34 mouse cellular contexts compared by ENCODE assay signal in genomic region chr7:34250738-34251137, GRCm38 (mm10). TPM values are rescaled to one million over a fixed set of nuclear protein-coding genes. Genes with fewer than 3 reads are reported as not detected.
A peak's percentile ranks its signal among the peaks of the same experiment; 100 is the strongest.
DNase-seq lines count a peak whose midpoint lies in the region; ATAC-seq and TF ChIP-seq lines count a peak whose summit lies in the region.
"Had no signal": no experiment of that assay in that cellular context is flagged by ENCODE, and none has a peak within 500 bp of the region (broad histone marks: within the 10 kb centered on the region; RNA-seq: fewer than 3 reads in every experiment).

Gene Gm6096, plus strand, starts transcription at chr7:34251038.

- WGBS in embryonic facial prominence, embryonic 14.5 days: 93% methylated on average over 7 of the region's 7 CpGs
- 94% methylated on average over 7 of the region's 7 CpGs for WGBS in embryonic facial prominence, embryonic 10.5 days
- WGBS in forebrain, postnatal 0 days: 95% methylated on average over 7 of the region's 7 CpGs
- 95% methylated on average over 7 of the region's 7 CpGs for WGBS in forebrain, embryonic 11.5 days
- 95% methylated on average over 7 of the region's 7 CpGs for WGBS in hindbrain, embryonic 15.5 days
- 95% methylated on average over 7 of the region's 7 CpGs for WGBS in hindbrain, embryonic 11.5 days

- no peaks in the 10 kb centered on the region for H3K27me3 ChIP-seq in embryonic facial prominence, embryonic 14.5 days (replicated peaks; ENCODE audit: control insufficient read depth, insufficient read depth, low read length)
- H3K27me3 ChIP-seq in embryonic facial prominence, embryonic 10.5 days (replicated peaks; ENCODE audit: low read depth, poor library complexity, severe bottlenecking): no peaks in the 10 kb centered on the region
- no peaks in the 10 kb centered on the region for H3K27me3 ChIP-seq in forebrain, postnatal 0 days (ENCODE audit: insufficient read depth, low read length)
- H3K27me3 ChIP-seq in forebrain, embryonic 11.5 days (ENCODE audit: control insufficient read depth, insufficient read depth, low read length): no peaks in the 10 kb centered on the region
- H3K27me3 ChIP-seq in hindbrain, embryonic 15.5 days: no peaks in the 10 kb centered on the region
- H3K27me3 ChIP-seq in hindbrain, embryonic 11.5 days (ENCODE audit: control insufficient read depth, insufficient read depth, low read length): no peaks in the 10 kb centered on the region
- H3K27me3 ChIP-seq in Patski: no peaks in the 10 kb centered on the region
- H3K27me3 ChIP-seq: CH12.LX; embryonic facial prominence, embryonic 12.5 days; heart, embryonic 12.5 days; heart, embryonic 15.5 days had no signal

- H3K9me3 ChIP-seq in embryonic facial prominence, embryonic 14.5 days (ENCODE audit: control insufficient read depth, low read length): no peaks in the 10 kb centered on the region
- H3K9me3 ChIP-seq in embryonic facial prominence, embryonic 10.5 days: no peaks in the 10 kb centered on the region
- H3K9me3 ChIP-seq in forebrain, postnatal 0 days (ENCODE audit: low read length): no peaks in the 10 kb centered on the region
- H3K9me3 ChIP-seq in forebrain, embryonic 11.5 days (ENCODE audit: control insufficient read depth, low read length): no peaks in the 10 kb centered on the region
- H3K9me3 ChIP-seq in hindbrain, embryonic 15.5 days: no peaks in the 10 kb centered on the region
- no peaks in the 10 kb centered on the region for H3K9me3 ChIP-seq in hindbrain, embryonic 11.5 days (ENCODE audit: control insufficient read depth, low read length)
- H3K9me3 ChIP-seq: embryonic facial prominence, embryonic 12.5 days; G1E; heart, embryonic 12.5 days; heart, embryonic 15.5 days; hindbrain, embryonic 10.5 days had no signal

- no peak for DNase-seq in embryonic facial prominence, embryonic 14.5 days (ENCODE audit: low spot score)
- DNase-seq in embryonic facial prominence, embryonic 10.5 days (ENCODE audit: low spot score): no peak
- DNase-seq in forebrain, postnatal 0 days: no peak
- no peak for DNase-seq in forebrain, embryonic 11.5 days (ENCODE audit: low spot score)
- no peak for DNase-seq in hindbrain, embryonic 11.5 days (ENCODE audit: low spot score)
- no peak for DNase-seq in Patski (ENCODE audit: low read depth, low spot score)
- DNase-seq: adrenal gland, adult 2 months; adrenal gland, postnatal 14 days; B cell, adult 2 months; cerebellum, adult 11 months; cerebellum, adult 8-10 months; cerebellum, postnatal 10 days; cerebellum, postnatal 36 days; gastrocnemius, postnatal 10 days; gastrocnemius, postnatal 36 days; heart, postnatal 10 days; heart, postnatal 36 days; kidney, adult 18-20 months; kidney, adult 9 months had no signal

- no peak within 1 kb of the TSS for H3K4me3 ChIP-seq in embryonic facial prominence, embryonic 14.5 days (ENCODE audit: low read depth, low read length)
- no peak within 1 kb of the TSS for H3K4me3 ChIP-seq in embryonic facial prominence, embryonic 10.5 days
- H3K4me3 ChIP-seq in forebrain, postnatal 0 days (ENCODE audit: low read depth, low read length): no peak within 1 kb of the TSS
- H3K4me3 ChIP-seq in forebrain, embryonic 11.5 days (ENCODE audit: low read depth, low read length): no peak within 1 kb of the TSS
- no peak within 1 kb of the TSS for H3K4me3 ChIP-seq in hindbrain, embryonic 15.5 days
- H3K4me3 ChIP-seq in hindbrain, embryonic 11.5 days (ENCODE audit: low read depth, low read length): no peak within 1 kb of the TSS
- H3K4me3 ChIP-seq: embryonic facial prominence, embryonic 12.5 days; erythroblast, embryonic 14.5 days; heart, embryonic 12.5 days; heart, embryonic 15.5 days; hindbrain, embryonic 10.5 days had no signal

- no peak for TF ChIP-seq CTCF in forebrain, postnatal 0 days (IDR thresholded peaks at IDR 0.05; ENCODE audit: low read depth)
- peak; percentile 11 for TF ChIP-seq CTCF in Patski (IDR thresholded peaks at IDR 0.05)

- 0 out of 2 replicates have a peak within 1 kb of the TSS, but pooled peaks have one; percentile 11 for H3K27ac ChIP-seq in embryonic facial prominence, embryonic 14.5 days (replicated peaks; ENCODE audit: low read depth, low read length)
- H3K27ac ChIP-seq in embryonic facial prominence, embryonic 10.5 days (replicated peaks): no peak within 1 kb of the TSS
- 0 out of 2 replicates have a peak within 1 kb of the TSS, but pooled peaks have one; percentile 45 for H3K27ac ChIP-seq in forebrain, postnatal 0 days (ENCODE audit: low read depth, low read length)
- H3K27ac ChIP-seq in forebrain, embryonic 11.5 days (ENCODE audit: low read depth, low read length): no peak within 1 kb of the TSS
- peak within 1 kb of the TSS; percentile 3; the same call in 1 of the 2 replicates for H3K27ac ChIP-seq in hindbrain, embryonic 15.5 days (replicated peaks)
- no peak within 1 kb of the TSS for H3K27ac ChIP-seq in hindbrain, embryonic 11.5 days (ENCODE audit: low read depth, low read length)
- H3K27ac ChIP-seq: embryonic facial prominence, embryonic 12.5 days; heart, embryonic 15.5 days; hindbrain, embryonic 10.5 days; hindbrain, postnatal 0 days had no signal

- H3K9ac ChIP-seq in embryonic facial prominence, embryonic 14.5 days (ENCODE audit: low read depth, low read length): no peak within 1 kb of the TSS
- no peak within 1 kb of the TSS for H3K9ac ChIP-seq in forebrain, postnatal 0 days
- no peak within 1 kb of the TSS for H3K9ac ChIP-seq in forebrain, embryonic 11.5 days (ENCODE audit: low read length)
- H3K9ac ChIP-seq in hindbrain, embryonic 15.5 days: no peak within 1 kb of the TSS
- H3K9ac ChIP-seq in hindbrain, embryonic 11.5 days (ENCODE audit: low read depth, low read length): no peak within 1 kb of the TSS
- H3K9ac ChIP-seq: embryonic facial prominence, embryonic 12.5 days; heart, embryonic 12.5 days; heart, embryonic 15.5 days had no signal

- no peak within 1 kb of the TSS for H3K4me2 ChIP-seq in embryonic facial prominence, embryonic 14.5 days (ENCODE audit: low read depth, low read length)
- H3K4me2 ChIP-seq in forebrain, postnatal 0 days (ENCODE audit: low read depth): no peak within 1 kb of the TSS
- H3K4me2 ChIP-seq in forebrain, embryonic 11.5 days (ENCODE audit: low read depth, low read length, severe bottlenecking): no peak within 1 kb of the TSS
- no peak within 1 kb of the TSS for H3K4me2 ChIP-seq in hindbrain, embryonic 15.5 days
- H3K4me2 ChIP-seq in hindbrain, embryonic 11.5 days (replicated peaks; ENCODE audit: low read depth, low read length): no peak within 1 kb of the TSS
- H3K4me2 ChIP-seq: embryonic facial prominence, embryonic 12.5 days; heart, embryonic 12.5 days; heart, embryonic 15.5 days had no signal

- in situ Hi-C loops in Patski (cut with MboI; ENCODE audit: low pct_unique_long_range_greater_than_20kb): loop anchor here (5.0 to 25.0 kb wide), 2 partner anchors 102 to 412 kb away; partner anchors contain the start of gene Kctd15

- H3K4me1 ChIP-seq in embryonic facial prominence, embryonic 14.5 days (ENCODE audit: control insufficient read depth, insufficient read depth, low read length): no peaks in the 10 kb centered on the region
- no peaks in the 10 kb centered on the region for H3K4me1 ChIP-seq in embryonic facial prominence, embryonic 10.5 days
- H3K4me1 ChIP-seq in forebrain, postnatal 0 days (ENCODE audit: insufficient read depth): no peaks in the 10 kb centered on the region
- no peaks in the 10 kb centered on the region for H3K4me1 ChIP-seq in forebrain, embryonic 11.5 days (replicated peaks; ENCODE audit: control insufficient read depth, insufficient read depth, low read length)
- H3K4me1 ChIP-seq in hindbrain, embryonic 15.5 days (replicated peaks): no peaks in the 10 kb centered on the region
- H3K4me1 ChIP-seq in hindbrain, embryonic 11.5 days (replicated peaks; ENCODE audit: control insufficient read depth, insufficient read depth, low read length): no peaks in the 10 kb centered on the region
- H3K4me1 ChIP-seq: embryonic facial prominence, embryonic 12.5 days; heart, embryonic 12.5 days; heart, embryonic 15.5 days; hindbrain, embryonic 10.5 days had no signal

- peaks cover 65% of the 10 kb centered on the region for H3K36me3 ChIP-seq in embryonic facial prominence, embryonic 14.5 days (ENCODE audit: control insufficient read depth, insufficient read depth, low read length)
- peaks cover 69% of the 10 kb centered on the region for H3K36me3 ChIP-seq in embryonic facial prominence, embryonic 10.5 days (replicated peaks)
- peaks cover 49% of the 10 kb centered on the region for H3K36me3 ChIP-seq in forebrain, postnatal 0 days (ENCODE audit: insufficient read depth)
- no peaks in the 10 kb centered on the region; the same call in 1 of the 2 replicates for H3K36me3 ChIP-seq in forebrain, embryonic 11.5 days (ENCODE audit: control insufficient read depth, insufficient read depth, low read length)
- H3K36me3 ChIP-seq in hindbrain, embryonic 15.5 days: peaks cover 38% of the 10 kb centered on the region
- no peaks in the 10 kb centered on the region for H3K36me3 ChIP-seq in hindbrain, embryonic 11.5 days (ENCODE audit: control insufficient read depth, insufficient read depth, low read length)

- CTCF ChIA-PET in Patski (lab: Charles Lee): no interaction called here

- POLR2A ChIA-PET in Patski (lab: Charles Lee): interaction anchor here (0.7 kb wide), 1 partner anchor 178 kb away, joined by 3 read pairs; no protein-coding TSS in a partner anchor

- no peak for ATAC-seq in embryonic facial prominence, embryonic 14.5 days (ENCODE audit: low read depth)
- ATAC-seq in forebrain, postnatal 0 days: no peak
- no peak for ATAC-seq in forebrain, embryonic 11.5 days (replicated peaks; ENCODE audit: low FRiP score)
- ATAC-seq in hindbrain, embryonic 15.5 days (ENCODE audit: low FRiP score, low read depth): no peak
- ATAC-seq in hindbrain, embryonic 11.5 days (ENCODE audit: low FRiP score): no peak
- ATAC-seq in Patski: no peak
- ATAC-seq: hindbrain, postnatal 0 days; inflammation-experienced regulatory T-cells, adult 6 months; intestine, embryonic 16.5 days had no signal

RNA-seq across cellular contexts. Expression of gene Gm6096, which starts in this region (rescaled TPM):
- polyA plus RNA-seq in embryonic facial prominence, embryonic 14.5 days (2014; fragmentation: Nextera tagmentation; extraction: Ambion mirVana): not detected in 2 replicates
- 0.62 TPM in 1 of 2 replicates, not detected in the other for polyA plus RNA-seq in embryonic facial prominence, embryonic 10.5 days (2016; fragmentation: Nextera tagmentation; extraction: Ambion mirVana)
- not detected in 2 replicates for total RNA-seq in forebrain, postnatal 0 days (2014; rRNA removed)
- polyA plus RNA-seq in forebrain, postnatal 0 days (2015; fragmentation: Nextera tagmentation; extraction: Ambion mirVana): not detected in 2 replicates
- polyA plus RNA-seq in forebrain, embryonic 11.5 days (2014; fragmentation: Nextera tagmentation; extraction: Ambion mirVana): 0.60 TPM in 1 of 2 replicates, not detected in the other
- polyA plus RNA-seq in hindbrain, embryonic 15.5 days (2015; fragmentation: Nextera tagmentation; extraction: Ambion mirVana): not detected in 2 replicates
- polyA plus RNA-seq in hindbrain, embryonic 11.5 days (2014; fragmentation: Nextera tagmentation; extraction: Ambion mirVana): 1.1 TPM in 1 of 2 replicates, not detected in the other
- 0.24 TPM for polyA plus RNA-seq in Patski (2021)
- total RNA-seq: adrenal gland, adult 2 months; adrenal gland, postnatal 14 days; adrenal gland, postnatal 4 days; CH12.LX; G1E; gastrocnemius, adult 18-20 months; gastrocnemius, postnatal 10 days; gastrocnemius, postnatal 36 days; granulocyte monocyte progenitor cell, adult 5-6 weeks; heart, adult 8-10 months; heart, postnatal 10 days; heart, postnatal 36 days; hindbrain, postnatal 0 days had no signal
- polyA plus RNA-seq: adrenal gland, adult 2 months; embryonic facial prominence, embryonic 12.5 days; erythroblast, embryonic 14.5 days; G1E; hindbrain, embryonic 10.5 days; hindbrain, postnatal 0 days; inflammation-experienced regulatory T-cells, adult 6 months; intestine, embryonic 16.5 days had no signal

Comparison
In these comparisons a context has a peak if more than half of its experiments do, and no peak if none do; other contexts are left out.
1. H3K27ac ChIP-seq: peak in embryonic facial prominence, embryonic 14.5 days (single experiment), forebrain, postnatal 0 days (single experiment) and hindbrain, embryonic 15.5 days (single experiment); none in embryonic facial prominence, embryonic 10.5 days (single experiment), forebrain, embryonic 11.5 days (single experiment) and hindbrain, embryonic 11.5 days (single experiment).